Mouse (Mus musculus): Measurements from ENCODE around the gene Rbmx.

DNA sequence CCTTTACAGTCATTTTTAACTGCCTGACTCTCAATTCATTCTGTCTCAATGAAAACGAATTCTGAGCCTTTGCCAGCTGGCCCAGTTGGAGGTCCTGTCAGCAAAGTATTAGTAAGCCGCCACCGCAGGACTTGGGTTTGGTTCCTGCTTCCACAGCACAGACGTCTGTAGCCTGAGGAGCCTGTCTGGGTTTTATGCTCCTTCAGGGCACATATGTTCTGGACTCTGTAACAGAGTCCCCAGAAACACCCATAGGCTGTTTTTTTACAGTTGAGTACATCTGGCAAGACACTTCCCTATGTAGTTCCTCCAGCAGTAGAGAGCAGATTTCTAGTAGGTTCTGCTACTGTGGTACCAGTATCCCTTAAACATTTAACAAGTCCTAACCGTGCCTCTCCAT is 11.9 kb downstream of the Rbmx start:
- TF ChIP-seq CTCF (IDR thresholded peaks at IDR 0.05) (no peak), EP300 (IDR thresholded peaks at IDR 0.05) (no peak)

Data from lung, postnatal 0 days (tissue).